Mouse (Mus musculus): ENCODE results near the gene Rgs8.

DNA sequence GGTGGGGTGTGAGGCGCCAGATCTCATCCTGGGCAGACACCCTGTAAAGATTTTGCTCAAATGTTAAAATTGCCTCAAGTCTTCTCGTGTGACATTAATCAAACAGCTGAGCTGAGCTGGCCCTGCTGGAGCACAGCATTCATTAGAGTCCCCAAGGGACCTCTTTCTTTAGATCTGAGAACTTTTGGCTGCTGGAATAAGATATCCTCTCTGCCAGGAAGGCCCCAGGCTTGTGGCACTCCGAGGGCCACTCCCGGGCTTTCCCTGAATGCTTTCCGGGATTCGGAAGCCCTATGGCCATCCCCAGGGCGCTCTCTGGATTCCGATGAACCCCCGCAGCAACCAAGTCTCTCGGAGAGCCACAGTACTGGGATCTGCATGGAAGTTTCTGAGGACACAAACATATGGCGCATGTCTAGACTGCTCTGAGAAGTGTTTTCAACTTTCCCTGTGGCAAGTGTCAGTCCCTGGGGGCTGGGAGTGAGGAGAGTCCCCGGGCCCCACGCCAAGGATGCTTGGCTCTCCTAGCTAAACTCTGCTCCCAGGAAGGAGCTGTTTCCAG, 10.8 kb upstream of the Rgs8 start:
- no peak for TF ChIP-seq ZC3H11A (IDR thresholded peaks at IDR 0.05; ENCODE audit: borderline replicate concordance, low read depth, low read length)
- TF ChIP-seq HCFC1 (IDR thresholded peaks at IDR 0.05; ENCODE audit: borderline replicate concordance, insufficient read depth, low read length), result no peak
- TF ChIP-seq CHD2 (IDR thresholded peaks at IDR 0.05; ENCODE audit: low read depth, low read length), result no peak
